Mouse (Mus musculus) spleen, adult 2 months (tissue): ENCODE data around the gene Tex45.

Experiments
- CTCF ChIP-seq: fragments of 200-500 bp; IDR thresholded peaks from 2 replicates; pipeline ENCODE4 v1.5.1; 2011; ENCODE audit warnings: mild to moderate bottlenecking, inconsistent platforms; ENCODE audit not compliant: insufficient read depth, insufficient read length, insufficient replicate concordance; ENCODE audit errors: extremely low read depth
- POLR2A ChIP-seq: fragments of 200-500 bp; IDR thresholded peaks from 2 replicates; pipeline ENCODE4 v1.6.1; 2011; ENCODE audit warnings: low read depth, low read length, inconsistent platforms

GRCm38 (mm10) chr8:3496428-3496748 lies 25.7 kb downstream of the Tex45 start:
- no peak for TF ChIP-seq POLR2A
- no peak for TF ChIP-seq CTCF
